Mouse (Mus musculus) urinary bladder, postnatal 4 days (tissue): Measurements from ENCODE around the gene Wdr18.

Experiments
- DNase-seq, 2 experiments: peaks; one replicate each; pipeline ENCODE4 v3.0.0; 2021 to 2022; ENCODE audit warnings: low spot score in 2 of 2

Gene Wdr18

GRCm38 (mm10) chr10:79959847-79960601 is at the start of gene Wdr18:
Gene Wdr18 (plus strand): TSS chr10:79960152.
- DNase-seq: peak; percentile 98 to 99

- no peak for DNase-seq
Measured at GRCm38 (mm10) chr10:79910556-79910955, 49.4 kb upstream of the Wdr18 start, which contains the start of gene Gm26602. Gene Gm26602 (plus strand): TSS chr10:79910856.

- no peak for DNase-seq
Measured at GRCm38 (mm10) chr10:79912412-79912811, 47.5 kb upstream of the Wdr18 start.

GRCm38 (mm10) chr10:79914131-79914947 is 45.6 kb upstream of the Wdr18 start:
- DNase-seq: no peak

- no peak for DNase-seq
Measured at GRCm38 (mm10) chr10:79914948-79915596, 44.9 kb upstream of the Wdr18 start.

- no peak for DNase-seq
Measured at GRCm38 (mm10) chr10:79916081-79916480, 43.9 kb upstream of the Wdr18 start.

- DNase-seq: peak; percentile 81 to 91
Measured at GRCm38 (mm10) chr10:79916808-79917531, 43.0 kb upstream of the Wdr18 start, which contains the start of gene Kiss1r. Gene Kiss1r (plus strand): TSS chr10:79916971.

GRCm38 (mm10) chr10:79917532-79918100 is 42.3 kb upstream of the Wdr18 start:
- no peak for DNase-seq

- DNase-seq: no peak
Measured at GRCm38 (mm10) chr10:79918231-79919078, 41.5 kb upstream of the Wdr18 start.

GRCm38 (mm10) chr10:79919251-79919849 is 40.6 kb upstream of the Wdr18 start:
- no peak for DNase-seq

GRCm38 (mm10) chr10:79920056-79920890 is 39.7 kb upstream of the Wdr18 start:
- DNase-seq: no peak

- no peak for DNase-seq
Measured at GRCm38 (mm10) chr10:79920958-79921535, 38.9 kb upstream of the Wdr18 start, which contains the start of gene R3hdm4. Gene R3hdm4 (minus strand): TSS chr10:79921208.

GRCm38 (mm10) chr10:79921572-79921971 is 38.4 kb upstream of the Wdr18 start:
- no peak for DNase-seq

- peak; percentile 87 to 90 for DNase-seq
Measured at GRCm38 (mm10) chr10:79924998-79925784, 34.8 kb upstream of the Wdr18 start.

- DNase-seq: no peak
Measured at GRCm38 (mm10) chr10:79925785-79926490, 34.0 kb upstream of the Wdr18 start.

- peak; percentile 86 to 87 for DNase-seq
Measured at GRCm38 (mm10) chr10:79926491-79927323, 33.2 kb upstream of the Wdr18 start, which contains the start of gene Arid3a. Gene Arid3a (plus strand): TSS chr10:79927043.
